Mouse (Mus musculus): Measurements from ENCODE around the gene Mtmr3.
A peak's percentile ranks its signal among the peaks of the same experiment; 100 is the strongest.

The Mtmr3 gene

DNA sequence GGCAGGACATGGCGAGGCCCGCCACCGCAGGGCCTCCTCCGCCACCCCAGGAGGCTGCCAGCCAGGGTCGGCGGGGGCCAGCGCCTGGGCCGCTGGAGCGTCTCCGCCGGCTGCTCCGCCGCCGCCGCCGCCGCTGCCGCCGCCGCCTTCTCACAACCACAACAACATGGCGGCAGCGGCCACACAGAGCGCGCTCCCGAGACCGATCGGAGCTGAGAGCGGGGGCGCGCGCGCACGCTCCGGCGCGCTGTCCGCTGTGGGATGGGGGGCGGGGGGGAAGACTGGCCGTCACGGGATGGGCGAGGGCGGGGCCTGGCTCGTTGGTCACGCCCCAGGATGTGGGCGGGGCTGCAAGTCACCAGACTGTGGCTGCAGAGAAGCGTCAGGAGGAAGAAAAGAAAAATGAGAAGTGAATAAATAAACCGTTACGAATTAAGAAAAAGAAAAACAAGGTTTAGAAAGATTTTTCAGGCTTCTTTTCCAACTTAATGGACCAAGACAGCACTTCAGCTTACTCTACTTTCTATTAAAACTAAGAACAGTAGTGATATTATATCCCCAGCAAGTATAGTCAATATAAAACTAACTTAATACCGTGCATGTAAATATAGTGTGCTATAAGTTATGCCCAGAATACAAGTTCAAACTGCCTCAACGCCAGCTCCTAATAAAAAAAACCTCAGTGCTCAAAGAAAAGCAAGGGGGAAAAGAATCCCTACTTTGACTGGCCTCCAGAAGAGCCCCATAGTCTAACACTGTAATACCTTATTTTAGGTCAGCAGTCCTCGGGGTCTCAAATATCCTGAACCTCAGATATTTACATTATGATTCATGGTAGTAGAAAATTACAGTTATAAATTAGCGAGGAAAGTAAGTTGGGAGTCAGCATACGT lies at the start of gene Mtmr3:
Mtmr3 (minus strand) TSS at position 256 of the 893 bp plus-strand sequence.
- peak; percentile 93 for DNase-seq (ENCODE audit: low spot score)

- no peak for DNase-seq (ENCODE audit: low spot score)
Observed at GRCm38 (mm10) chr11:4643722-4644121, 49.1 kb upstream of the Mtmr3 start.

DNA sequence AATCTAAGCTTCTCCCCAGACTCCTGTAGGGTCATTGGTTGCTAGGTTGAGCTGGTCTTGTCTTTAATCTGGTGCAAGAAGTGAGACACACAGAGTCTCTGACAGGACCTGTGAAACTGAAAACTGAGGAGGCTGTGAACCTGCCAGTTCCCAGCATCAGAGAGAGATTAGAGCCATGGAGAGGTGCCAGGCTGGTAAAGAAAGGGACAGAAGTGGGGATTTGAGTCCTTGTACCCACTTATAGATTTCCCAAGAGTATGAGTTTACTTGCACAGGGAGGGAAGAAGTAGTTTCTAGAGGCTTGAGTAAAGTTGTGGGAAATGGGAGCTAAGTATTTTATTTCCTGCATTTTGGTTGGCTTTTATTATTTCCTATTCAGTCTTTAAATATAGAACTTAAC lies 46.5 kb upstream of the Mtmr3 start:
- DNase-seq (ENCODE audit: low spot score), result no peak

GRCm38 (mm10) chr11:4638261-4638660 lies 43.6 kb upstream of the Mtmr3 start:
- no peak for DNase-seq (ENCODE audit: low spot score)

DNA sequence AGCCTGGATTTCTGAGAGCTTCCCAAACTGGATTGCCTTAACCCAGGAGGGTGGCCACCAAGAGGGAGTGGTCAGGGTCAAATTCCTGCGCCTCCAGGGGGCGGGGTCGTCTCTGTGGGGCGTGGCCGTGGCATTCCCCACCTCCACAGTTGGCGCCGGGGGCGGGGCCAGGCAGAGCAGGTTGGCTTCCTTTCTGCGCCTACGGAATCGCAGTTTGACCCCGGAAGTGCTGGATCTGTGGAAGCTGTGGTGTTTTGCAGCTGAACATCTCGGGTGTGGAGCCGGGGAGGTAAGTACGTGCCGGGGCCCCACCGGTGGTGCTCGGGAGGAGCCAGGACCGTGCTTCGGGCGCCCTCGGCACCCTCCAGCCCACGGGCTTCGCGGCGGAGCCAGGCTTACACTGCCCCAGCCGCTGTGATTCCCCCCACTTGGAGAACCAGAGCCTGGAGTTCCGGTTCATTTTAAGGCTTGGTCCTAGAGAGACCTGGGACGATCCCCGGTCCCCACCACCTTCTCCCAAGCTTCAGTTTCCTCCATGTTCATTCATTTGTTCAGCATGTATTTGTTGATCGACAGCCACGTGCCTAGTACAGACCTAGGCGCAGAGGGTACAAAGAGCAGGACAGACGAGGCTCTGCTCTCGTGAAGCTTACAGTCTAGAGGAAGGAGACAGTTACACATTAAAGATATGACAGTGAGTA lies 43.0 kb upstream of the Mtmr3 start, which contains the start of gene Ascc2:
Ascc2 (plus strand) TSS at position 214 of the 701 bp plus-strand sequence.
- peak; percentile 96 for DNase-seq (ENCODE audit: low spot score)

GRCm38 (mm10) chr11:4636782-4637342 lies 42.2 kb upstream of the Mtmr3 start:
- DNase-seq (ENCODE audit: low spot score), result peak; percentile 48

DNA sequence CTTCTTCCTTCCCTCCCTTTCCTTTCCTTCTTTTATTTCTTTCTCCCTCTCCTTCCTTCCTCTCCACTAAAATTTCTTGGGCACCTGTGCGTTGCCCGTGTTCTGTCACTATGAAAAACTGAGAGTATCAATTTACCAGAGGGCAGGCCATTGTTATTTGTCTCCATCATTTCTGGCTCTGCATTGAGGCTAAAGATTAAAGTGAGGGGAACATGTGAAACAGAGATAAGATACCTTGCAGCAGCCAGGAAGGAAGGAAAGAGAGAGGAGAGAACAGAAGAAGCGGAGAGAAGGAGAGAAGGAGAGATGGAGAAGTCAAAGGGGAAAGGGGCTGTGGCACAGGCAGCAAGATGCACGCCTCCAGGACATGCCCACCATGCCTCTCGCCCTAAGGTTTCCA lies 39.7 kb upstream of the Mtmr3 start:
- DNase-seq (ENCODE audit: low spot score), result no peak

GRCm38 (mm10) chr11:4633420-4633819 lies 38.8 kb upstream of the Mtmr3 start:
- DNase-seq (ENCODE audit: low spot score), result peak; percentile 82

DNA sequence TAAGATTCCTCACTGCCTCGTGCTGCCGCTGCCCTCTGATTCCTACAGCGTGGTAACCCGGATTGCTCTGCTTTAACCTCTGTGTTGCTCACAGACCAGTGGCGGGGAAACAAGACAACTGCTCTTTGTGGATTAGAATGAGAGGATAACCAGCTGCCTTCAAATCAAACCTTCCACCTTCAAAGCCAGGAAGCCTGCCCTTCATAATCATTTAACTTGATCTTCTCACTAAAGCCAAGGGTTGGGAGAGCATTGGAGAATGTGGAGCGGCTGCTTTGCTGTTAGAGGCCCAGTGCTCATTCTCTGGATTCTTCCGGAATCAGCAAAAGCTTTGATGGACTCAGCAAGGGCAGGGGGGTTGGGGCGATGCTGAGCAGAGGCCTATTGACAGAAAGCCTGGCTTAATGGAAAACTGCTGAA lies 35.2 kb upstream of the Mtmr3 start:
- peak; percentile 49 for DNase-seq (ENCODE audit: low spot score)

- DNase-seq (ENCODE audit: low spot score), result no peak
Observed at GRCm38 (mm10) chr11:4627636-4628035, 33.0 kb upstream of the Mtmr3 start.

DNA sequence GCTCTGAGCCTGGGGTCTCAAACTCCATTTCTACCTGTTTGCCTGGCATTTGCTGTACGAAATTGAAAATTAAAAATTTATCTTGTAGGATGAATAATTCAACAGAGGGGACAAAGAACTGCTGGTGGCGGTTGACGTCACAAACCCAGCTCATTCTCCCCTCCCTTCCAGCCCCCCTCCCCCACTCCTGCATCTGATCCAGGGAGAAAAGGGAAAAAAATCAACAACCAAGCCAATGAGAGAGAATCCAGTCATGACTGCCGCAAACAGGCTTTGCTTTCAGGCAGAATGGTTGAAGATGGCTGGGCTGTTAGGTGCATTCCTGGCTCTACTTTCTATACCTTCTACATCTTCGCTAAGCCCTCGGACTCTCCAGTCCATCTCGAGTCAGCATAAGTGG lies 31.3 kb upstream of the Mtmr3 start:
- no peak for DNase-seq (ENCODE audit: low spot score)

GRCm38 (mm10) chr11:4622997-4623396 lies 28.3 kb upstream of the Mtmr3 start:
- no peak for DNase-seq (ENCODE audit: low spot score)

GRCm38 (mm10) chr11:4622442-4622986 lies 27.9 kb upstream of the Mtmr3 start:
- no peak for DNase-seq (ENCODE audit: low spot score)

GRCm38 (mm10) chr11:4621866-4622265 lies 27.2 kb upstream of the Mtmr3 start:
- DNase-seq (ENCODE audit: low spot score), result no peak

DNA sequence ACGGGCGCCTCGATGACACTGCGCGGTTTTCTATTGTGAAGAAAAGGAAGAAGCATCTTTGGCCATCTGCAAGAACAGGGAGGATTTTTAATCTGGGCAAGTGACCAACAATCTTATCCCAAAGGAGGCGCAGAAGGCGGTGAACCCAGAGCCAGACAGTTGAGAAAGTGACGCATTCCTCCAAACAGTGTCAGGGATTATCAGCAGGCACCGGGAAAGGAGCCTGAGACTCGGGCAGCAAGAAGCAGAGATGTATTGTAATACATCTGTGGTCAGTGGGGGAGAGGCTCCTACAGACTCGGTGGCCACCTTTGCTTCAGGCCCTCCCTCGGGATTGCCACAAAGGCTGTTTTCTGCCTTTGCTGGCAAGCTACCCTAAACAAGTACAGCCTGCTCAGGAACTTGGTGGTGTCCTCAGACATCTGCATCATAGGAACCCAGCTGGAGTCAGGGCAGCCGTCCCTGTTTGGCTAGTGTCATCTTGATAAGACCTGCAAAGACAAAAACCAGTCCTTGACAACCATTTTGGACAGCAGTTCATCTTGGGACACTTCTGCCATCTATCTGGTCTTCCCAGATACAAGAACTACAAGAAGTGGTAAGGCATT lies 25.9 kb upstream of the Mtmr3 start:
- peak; percentile 86 for DNase-seq (ENCODE audit: low spot score)

- no peak for DNase-seq (ENCODE audit: low spot score)
Observed at GRCm38 (mm10) chr11:4620017-4620485, 25.4 kb upstream of the Mtmr3 start, which contains the start of gene Gm11032. Gene Gm11032 (plus strand): TSS chr11:4620067.

DNA sequence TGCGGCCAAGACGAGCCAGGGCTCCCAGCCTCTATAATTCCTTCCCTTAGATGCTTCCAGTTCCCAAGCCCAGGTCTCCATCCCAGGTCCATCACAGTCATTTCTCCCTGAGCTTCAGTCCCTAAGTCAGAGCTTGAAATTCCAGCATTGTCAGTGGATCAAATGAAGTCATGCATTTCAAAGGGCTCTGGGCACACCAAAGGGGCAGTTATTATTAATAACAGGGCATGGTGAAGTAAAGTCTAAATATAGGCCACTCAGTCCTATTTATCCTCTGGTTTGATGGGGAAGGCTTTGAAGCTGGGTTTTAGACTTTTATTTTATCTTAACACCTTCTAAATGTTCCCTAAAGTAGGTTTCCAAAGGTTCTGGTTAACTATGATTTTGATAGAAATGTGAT lies 17.2 kb upstream of the Mtmr3 start:
- DNase-seq (ENCODE audit: low spot score), result no peak

DNA sequence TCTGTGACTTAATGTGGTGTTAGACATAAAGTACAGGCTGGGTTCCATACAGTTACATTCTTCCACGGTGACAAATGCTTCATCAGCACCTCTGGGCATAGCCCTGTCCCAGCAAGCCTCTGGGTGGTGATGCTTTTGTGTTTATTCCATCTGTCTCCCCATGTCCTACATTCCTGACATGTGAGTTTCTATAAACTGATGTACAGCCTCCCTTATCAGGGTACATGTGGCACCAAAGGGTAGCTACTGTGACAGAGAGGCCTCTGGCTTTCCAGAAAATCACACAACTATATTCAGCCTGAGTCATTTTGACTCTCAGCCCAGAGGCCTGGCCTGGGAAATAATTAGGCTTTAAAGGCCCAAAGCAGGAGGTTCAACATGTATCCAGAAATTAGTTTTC lies 11.9 kb upstream of the Mtmr3 start:
- DNase-seq (ENCODE audit: low spot score), result peak; percentile 70

GRCm38 (mm10) chr11:4605414-4605813 lies 10.8 kb upstream of the Mtmr3 start:
- DNase-seq (ENCODE audit: low spot score), result no peak

GRCm38 (mm10) chr11:4604441-4604840 lies 9.8 kb upstream of the Mtmr3 start:
- no peak for DNase-seq (ENCODE audit: low spot score)

GRCm38 (mm10) chr11:4602691-4603441 lies 8.2 kb upstream of the Mtmr3 start:
- no peak for DNase-seq (ENCODE audit: low spot score)
